9 mouse cellular contexts compared by ENCODE assay signal in genomic region chrX:71381571-71381970, GRCm38 (mm10). TPM values are rescaled to one million over a fixed set of nuclear protein-coding genes. Genes with fewer than 3 reads are reported as not detected.
DNase-seq lines count a peak whose midpoint lies in the region; ATAC-seq and TF ChIP-seq lines count a peak whose summit lies in the region.
"Had no signal": no experiment of that assay in that cellular context is flagged by ENCODE, and none has a peak within 500 bp of the region (broad histone marks: within the 10 kb centered on the region; RNA-seq: fewer than 3 reads in every experiment).

No protein-coding gene starts in this region.

- TF ChIP-seq EP300 in liver, postnatal 0 days (IDR thresholded peaks at IDR 0.05; ENCODE audit: low read depth): no peak

- no peak overlapping the region for H3K4me2 ChIP-seq in embryonic facial prominence, embryonic 11.5 days (ENCODE audit: low read depth, low read length)
- H3K4me2 ChIP-seq in liver, postnatal 0 days (ENCODE audit: low read depth, low read length): no peak overlapping the region

- no peak for ATAC-seq in embryonic facial prominence, embryonic 11.5 days (replicated peaks; ENCODE audit: insufficient number of reproducible peaks, low FRiP score, low TSS enrichment, low read depth)
- ATAC-seq in liver, postnatal 0 days: no peak

- WGBS in embryonic facial prominence, embryonic 11.5 days: 42% methylated on average over 5 of the region's 5 CpGs
- 49% methylated on average over 5 of the region's 5 CpGs for WGBS in embryonic facial prominence, embryonic 10.5 days
- WGBS in liver, postnatal 0 days (ENCODE audit: insufficient replicate concordance): 53% methylated on average over 5 of the region's 5 CpGs

- no peak overlapping the region for H3K27ac ChIP-seq in embryonic facial prominence, embryonic 11.5 days (replicated peaks; ENCODE audit: low read depth, low read length)
- no peak overlapping the region for H3K27ac ChIP-seq in embryonic facial prominence, embryonic 10.5 days (replicated peaks)
- H3K27ac ChIP-seq in liver, postnatal 0 days (ENCODE audit: low read depth): no peak overlapping the region

- no peaks in the 10 kb centered on the region for H3K4me1 ChIP-seq in embryonic facial prominence, embryonic 11.5 days (ENCODE audit: control insufficient read depth, insufficient read depth, low read length)
- no peaks in the 10 kb centered on the region for H3K4me1 ChIP-seq in embryonic facial prominence, embryonic 10.5 days
- H3K4me1 ChIP-seq in liver, postnatal 0 days (ENCODE audit: insufficient read depth): no peaks in the 10 kb centered on the region
- H3K4me1 ChIP-seq: megakaryocyte, embryonic 14.5 days had no signal

- intact Hi-C loops in gastrocnemius, postnatal 36 days (cut with DNase I): no loop called here

- peak; percentile 40 for DNase-seq in embryonic facial prominence, embryonic 11.5 days (ENCODE audit: low spot score)
- no peak for DNase-seq in embryonic facial prominence, embryonic 10.5 days (ENCODE audit: low spot score)
- peak; percentile 13 for DNase-seq in liver, postnatal 0 days
- DNase-seq in liver: no peak
- peak; percentile 16 for DNase-seq in cerebellum, adult 9-11 months
- DNase-seq in kidney, postnatal 4 days: peak; percentile 20 to 27
- DNase-seq in retina, postnatal 1 day: peak; percentile 41
- DNase-seq in gastrocnemius, postnatal 36 days: no peak

- no peak overlapping the region for H3K9ac ChIP-seq in embryonic facial prominence, embryonic 11.5 days (replicated peaks; ENCODE audit: low read length)
- H3K9ac ChIP-seq in liver, postnatal 0 days (replicated peaks): no peak overlapping the region

- no peaks in the 10 kb centered on the region for H3K27me3 ChIP-seq in embryonic facial prominence, embryonic 11.5 days (ENCODE audit: control insufficient read depth, insufficient read depth, low read length)
- H3K27me3 ChIP-seq in embryonic facial prominence, embryonic 10.5 days (replicated peaks; ENCODE audit: low read depth, poor library complexity, severe bottlenecking): no peaks in the 10 kb centered on the region
- H3K27me3 ChIP-seq in liver, postnatal 0 days (ENCODE audit: insufficient read depth, low read length): no peaks in the 10 kb centered on the region

- H3K36me3 ChIP-seq in embryonic facial prominence, embryonic 11.5 days (replicated peaks; ENCODE audit: control insufficient read depth, insufficient read depth, low read depth, low read length): no peaks in the 10 kb centered on the region
- no peaks in the 10 kb centered on the region for H3K36me3 ChIP-seq in embryonic facial prominence, embryonic 10.5 days (replicated peaks)
- no peaks in the 10 kb centered on the region for H3K36me3 ChIP-seq in liver, postnatal 0 days (replicated peaks; ENCODE audit: insufficient read depth, low read length)

- TF ChIP-seq CTCF in liver, postnatal 0 days (IDR thresholded peaks at IDR 0.05; ENCODE audit: low read depth): peak; percentile 68

- no peaks in the 10 kb centered on the region for H3K9me3 ChIP-seq in embryonic facial prominence, embryonic 11.5 days (replicated peaks; ENCODE audit: control insufficient read depth, low read length)
- no peaks in the 10 kb centered on the region for H3K9me3 ChIP-seq in embryonic facial prominence, embryonic 10.5 days
- no peaks in the 10 kb centered on the region for H3K9me3 ChIP-seq in liver, postnatal 0 days (ENCODE audit: low read length)
- H3K9me3 ChIP-seq: megakaryocyte, embryonic 14.5 days had no signal

- no peak overlapping the region for H3K4me3 ChIP-seq in embryonic facial prominence, embryonic 11.5 days (ENCODE audit: low read depth, low read length)
- no peak overlapping the region for H3K4me3 ChIP-seq in embryonic facial prominence, embryonic 10.5 days
- H3K4me3 ChIP-seq in liver, postnatal 0 days (ENCODE audit: low read depth, low read length): no peak overlapping the region
- H3K4me3 ChIP-seq: megakaryocyte, embryonic 14.5 days had no signal

RNA-seq across cellular contexts. Expression of gene Mtmr1, which starts 17.0 kb away (rescaled TPM):
- 9.9 and 10.6 TPM in 2 replicates for polyA plus RNA-seq in embryonic facial prominence, embryonic 11.5 days (2014; fragmentation: Nextera tagmentation; extraction: Ambion mirVana)
- polyA plus RNA-seq in embryonic facial prominence, embryonic 10.5 days (2016; fragmentation: Nextera tagmentation; extraction: Ambion mirVana): 5.7 and 5.8 TPM in 2 replicates
- 4.6 and 5.3 TPM in 2 replicates for polyA plus RNA-seq in liver, postnatal 0 days (2015; fragmentation: Nextera tagmentation; extraction: Ambion mirVana)
- total RNA-seq in gastrocnemius, postnatal 36 days (2021): 10 to 100 TPM; 33.2 to 38.4 TPM

Comparison
In these comparisons a context has a peak if more than half of its experiments do, and no peak if none do; other contexts are left out.
1. DNase-seq: peak in embryonic facial prominence, embryonic 11.5 days (single experiment), liver, postnatal 0 days (single experiment), cerebellum, adult 9-11 months (single experiment), kidney, postnatal 4 days (2 of 2) and retina, postnatal 1 day (single experiment); none in embryonic facial prominence, embryonic 10.5 days (single experiment), liver (single experiment) and gastrocnemius, postnatal 36 days (0 of 2).